Mouse (Mus musculus): Measurements from ENCODE around the gene Mtnr1a. TPM values are rescaled to one million over a fixed set of nuclear protein-coding genes. Genes with fewer than 3 reads are reported as not detected.

Gene Mtnr1a
- total and polyA plus RNA-seq, 2 experiments from 2014 or later: not detected

DNA sequence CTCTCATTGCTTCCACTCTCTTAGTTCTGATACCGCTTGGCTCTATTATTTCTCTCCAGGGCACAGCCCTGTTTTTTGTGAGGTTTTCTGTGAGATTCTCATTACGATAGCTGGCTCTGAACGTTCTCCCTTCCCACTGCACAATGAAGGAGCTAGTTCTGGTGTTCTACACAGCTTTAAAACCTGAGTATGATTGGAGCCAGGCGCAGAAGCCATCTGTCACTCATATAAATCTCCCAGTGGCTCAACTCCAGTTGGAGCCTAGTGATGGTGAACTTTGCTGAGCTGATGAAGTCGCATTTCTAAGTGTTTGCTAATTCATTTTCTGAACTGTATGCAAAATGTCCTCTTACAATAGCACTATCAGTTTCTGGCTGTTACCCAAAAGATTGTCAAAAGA is 56.7 kb downstream of the Mtnr1a start:
- H3K27ac ChIP-seq (ENCODE audit: low read depth): no peak overlapping the region
- no peak overlapping the region for H3K9ac ChIP-seq (replicated peaks; ENCODE audit: low read depth, low read length)
- no peaks in the 10 kb centered on the region for H3K36me3 ChIP-seq (replicated peaks; ENCODE audit: control insufficient read depth, insufficient read depth, low read length)
- no peak overlapping the region for H3K4me2 ChIP-seq (ENCODE audit: low read depth, low read length)
- TF ChIP-seq CTCF (IDR thresholded peaks at IDR 0.05; ENCODE audit: low read depth) (no peak), EP300 (IDR thresholded peaks at IDR 0.05; ENCODE audit: low read depth) (no peak)
- H3K4me3 ChIP-seq (ENCODE audit: low read depth, low read length): no peak overlapping the region
- no peaks in the 10 kb centered on the region for H3K4me1 ChIP-seq (ENCODE audit: control insufficient read depth, insufficient read depth)
- no peaks in the 10 kb centered on the region for H3K9me3 ChIP-seq (replicated peaks; ENCODE audit: control insufficient read depth, low read length)
- ATAC-seq (ENCODE audit: insufficient read depth, low read depth) (no peak), DNase-seq (ENCODE audit: low spot score) (no peak)
- no peaks in the 10 kb centered on the region for H3K27me3 ChIP-seq (ENCODE audit: control insufficient read depth, insufficient read depth, low read length)
- 70% methylated on average over 5 of the region's 5 CpGs for WGBS

Other genes starting within 250 kb of the Mtnr1a start
- 42.8 and 51.3 TPM in 2 replicates for gene Fat1, start 133.7 kb upstream of the Mtnr1a start, total RNA-seq (2014; rRNA removed; ENCODE audit: low replicate concordance)
- gene Fat1, start 133.7 kb upstream of the Mtnr1a start, polyA plus RNA-seq (2015; fragmentation: Nextera tagmentation; extraction: Ambion mirVana): 4.0 and 5.1 TPM in 2 replicates
- gene F11, start 192.9 kb downstream of the Mtnr1a start, total RNA-seq (2014; rRNA removed; ENCODE audit: low replicate concordance): not detected in 2 replicates
- gene F11, start 192.9 kb downstream of the Mtnr1a start, polyA plus RNA-seq (2015; fragmentation: Nextera tagmentation; extraction: Ambion mirVana): not detected in 2 replicates
- gene Klkb1, start 225.7 kb downstream of the Mtnr1a start, total RNA-seq (2014; rRNA removed; ENCODE audit: low replicate concordance): not detected in 2 replicates
- not detected in 2 replicates for gene Klkb1, start 225.7 kb downstream of the Mtnr1a start, polyA plus RNA-seq (2015; fragmentation: Nextera tagmentation; extraction: Ambion mirVana)
- gene Gm45753, start 239.3 kb downstream of the Mtnr1a start, total RNA-seq (2014; rRNA removed; ENCODE audit: low replicate concordance): not detected in 2 replicates
- gene Gm45753, start 239.3 kb downstream of the Mtnr1a start, polyA plus RNA-seq (2015; fragmentation: Nextera tagmentation; extraction: Ambion mirVana): not detected in 2 replicates